Mouse (Mus musculus): ENCODE measurements around the gene Nt5c3. TPM values are rescaled to one million over a fixed set of nuclear protein-coding genes. Genes with fewer than 3 reads are reported as not detected.

The Nt5c3 gene
- total and polyA plus RNA-seq, 2 experiments from 2014 or later, result 98.4 to 181 TPM

GRCm38 (mm10) chr6:56916279-56916678 lies 7.5 kb downstream of the Nt5c3 start:
- 88% methylated on average over 2 of the region's 2 CpGs for WGBS
- H3K9me3 ChIP-seq (ENCODE audit: low read length), result no peaks in the 10 kb centered on the region
- ATAC-seq (ENCODE audit: low FRiP score), result no peak

GRCm38 (mm10) chr6:56913092-56913858 lies 10.5 kb downstream of the Nt5c3 start:
- H3K9me3 ChIP-seq (ENCODE audit: low read length), result no peaks in the 10 kb centered on the region
- 67% methylated on average over 2 of the region's 2 CpGs for WGBS
- peaks cover 2% of the 10 kb centered on the region; the same call in 1 of the 2 replicates for H3K4me1 ChIP-seq (ENCODE audit: insufficient read depth, low read length)
- no peak for TF ChIP-seq CTCF (IDR thresholded peaks at IDR 0.05)
- H3K4me2 ChIP-seq (ENCODE audit: low read depth, low read length, poor library complexity, severe bottlenecking), result no peak overlapping the region
- no peaks in the 10 kb centered on the region for H3K36me3 ChIP-seq (ENCODE audit: insufficient read depth, low read length)
- no peak overlapping the region for H3K9ac ChIP-seq (replicated peaks; ENCODE audit: low read length, poor library complexity, severe bottlenecking)
- no peak for ATAC-seq (ENCODE audit: low FRiP score)
- H3K27me3 ChIP-seq (ENCODE audit: insufficient read depth, low read length), result no peaks in the 10 kb centered on the region
- H3K4me3 ChIP-seq (ENCODE audit: low read depth, low read length), result no peak overlapping the region
- DNase-seq (ENCODE audit: low spot score), result no peak
- H3K27ac ChIP-seq (ENCODE audit: low read depth, low read length), result no peak overlapping the region

More at GRCm38 (mm10) chr6:56916279-56916678, 7.5 kb downstream of the Nt5c3 start:
- Histone ChIP-seq H3K4me3 (ENCODE audit: low read depth, low read length) (no peak overlapping the region), H3K27me3 (ENCODE audit: insufficient read depth, low read length) (no peaks in the 10 kb centered on the region), H3K9ac (replicated peaks; ENCODE audit: low read length, poor library complexity, severe bottlenecking) (no peak overlapping the region), H3K27ac (ENCODE audit: low read depth, low read length) (no peak overlapping the region), H3K4me1 (ENCODE audit: insufficient read depth, low read length) (peaks cover 2% of the 10 kb centered on the region; the same call in 1 of the 2 replicates), H3K36me3 (ENCODE audit: insufficient read depth, low read length) (no peaks in the 10 kb centered on the region), H3K4me2 (ENCODE audit: low read depth, low read length, poor library complexity, severe bottlenecking) (no peak overlapping the region)
- no peak for TF ChIP-seq CTCF (IDR thresholded peaks at IDR 0.05)
- DNase-seq (ENCODE audit: low spot score), result no peak

- no peaks in the 10 kb centered on the region for H3K9me3 ChIP-seq (ENCODE audit: low read length)
- H3K4me2 ChIP-seq (ENCODE audit: low read depth, low read length, poor library complexity, severe bottlenecking), result no peak overlapping the region
- ATAC-seq (ENCODE audit: low FRiP score) (no peak), DNase-seq (ENCODE audit: low spot score) (no peak)
- H3K27me3 ChIP-seq (ENCODE audit: insufficient read depth, low read length), result no peaks in the 10 kb centered on the region
- no peak for TF ChIP-seq CTCF (IDR thresholded peaks at IDR 0.05)
- no peaks in the 10 kb centered on the region for H3K36me3 ChIP-seq (ENCODE audit: insufficient read depth, low read length)
- H3K9ac ChIP-seq (replicated peaks; ENCODE audit: low read length, poor library complexity, severe bottlenecking), result no peak overlapping the region
- 75% methylated on average over 2 of the region's 2 CpGs for WGBS
- H3K4me3 ChIP-seq (ENCODE audit: low read depth, low read length), result no peak overlapping the region
- no peak overlapping the region for H3K27ac ChIP-seq (ENCODE audit: low read depth, low read length)
- H3K4me1 ChIP-seq (ENCODE audit: insufficient read depth, low read length), result peaks cover 2% of the 10 kb centered on the region; the same call in 1 of the 2 replicates
These were observed 12.8 kb downstream of the Nt5c3 start for GRCm38 (mm10) chr6:56910910-56911309.

- DNase-seq (ENCODE audit: low spot score) (peak; percentile 58), ATAC-seq (ENCODE audit: low FRiP score) (no peak)
- H3K27ac ChIP-seq (ENCODE audit: low read depth, low read length), result no peak overlapping the region
- no peak overlapping the region for H3K4me2 ChIP-seq (ENCODE audit: low read depth, low read length, poor library complexity, severe bottlenecking)
- no peaks in the 10 kb centered on the region for H3K9me3 ChIP-seq (ENCODE audit: low read length)
- H3K4me1 ChIP-seq (ENCODE audit: insufficient read depth, low read length), result peaks cover 2% of the 10 kb centered on the region; the same call in 1 of the 2 replicates
- no peak overlapping the region for H3K4me3 ChIP-seq (ENCODE audit: low read depth, low read length)
- H3K36me3 ChIP-seq (ENCODE audit: insufficient read depth, low read length), result no peaks in the 10 kb centered on the region
- no peaks in the 10 kb centered on the region for H3K27me3 ChIP-seq (ENCODE audit: insufficient read depth, low read length)
- H3K9ac ChIP-seq (replicated peaks; ENCODE audit: low read length, poor library complexity, severe bottlenecking), result no peak overlapping the region
- WGBS, result 9% methylated on average over 4 of the region's 4 CpGs
- peak; percentile 80 for TF ChIP-seq CTCF (IDR thresholded peaks at IDR 0.05)
These were observed 14.8 kb downstream of the Nt5c3 start for GRCm38 (mm10) chr6:56908912-56909311.

- Histone ChIP-seq H3K9ac (replicated peaks; ENCODE audit: low read length, poor library complexity, severe bottlenecking) (no peak overlapping the region), H3K36me3 (ENCODE audit: insufficient read depth, low read length) (no peaks in the 10 kb centered on the region), H3K27me3 (ENCODE audit: insufficient read depth, low read length) (no peaks in the 10 kb centered on the region), H3K9me3 (ENCODE audit: low read length) (no peaks in the 10 kb centered on the region), H3K4me1 (ENCODE audit: insufficient read depth, low read length) (peaks cover 5% of the 10 kb centered on the region; the same call in 1 of the 2 replicates), H3K4me3 (ENCODE audit: low read depth, low read length) (no peak overlapping the region), H3K4me2 (ENCODE audit: low read depth, low read length, poor library complexity, severe bottlenecking) (no peak overlapping the region), H3K27ac (ENCODE audit: low read depth, low read length) (no peak overlapping the region)
- ATAC-seq (ENCODE audit: low FRiP score) (no peak), DNase-seq (ENCODE audit: low spot score) (no peak)
- no peak for TF ChIP-seq CTCF (IDR thresholded peaks at IDR 0.05)
- WGBS, result 94% methylated on average over 2 of the region's 2 CpGs
These were observed 15.3 kb downstream of the Nt5c3 start for GRCm38 (mm10) chr6:56908397-56908796.

GRCm38 (mm10) chr6:56907973-56908372 lies 15.8 kb downstream of the Nt5c3 start:
- H3K27ac ChIP-seq (ENCODE audit: low read depth, low read length), result no peak overlapping the region
- H3K4me2 ChIP-seq (ENCODE audit: low read depth, low read length, poor library complexity, severe bottlenecking), result no peak overlapping the region
- DNase-seq (ENCODE audit: low spot score), result no peak
- no peak overlapping the region for H3K9ac ChIP-seq (replicated peaks; ENCODE audit: low read length, poor library complexity, severe bottlenecking)
- no peak for ATAC-seq (ENCODE audit: low FRiP score)
- peaks cover 3% of the 10 kb centered on the region; the same call in 1 of the 2 replicates for H3K4me1 ChIP-seq (ENCODE audit: insufficient read depth, low read length)
- no peaks in the 10 kb centered on the region for H3K9me3 ChIP-seq (ENCODE audit: low read length)
- WGBS, result 96% methylated on average over 3 of the region's 3 CpGs
- no peak for TF ChIP-seq CTCF (IDR thresholded peaks at IDR 0.05)
- H3K4me3 ChIP-seq (ENCODE audit: low read depth, low read length), result no peak overlapping the region
- H3K27me3 ChIP-seq (ENCODE audit: insufficient read depth, low read length), result no peaks in the 10 kb centered on the region
- no peaks in the 10 kb centered on the region for H3K36me3 ChIP-seq (ENCODE audit: insufficient read depth, low read length)
